Mouse (Mus musculus) lung, postnatal 4 days (tissue): ENCODE results near the gene Pgpep1.

Experiments used
- DNase-seq, 2 experiments: peaks; one replicate each; pipeline ENCODE4 v3.0.0; 2021

Gene Pgpep1

DNA sequence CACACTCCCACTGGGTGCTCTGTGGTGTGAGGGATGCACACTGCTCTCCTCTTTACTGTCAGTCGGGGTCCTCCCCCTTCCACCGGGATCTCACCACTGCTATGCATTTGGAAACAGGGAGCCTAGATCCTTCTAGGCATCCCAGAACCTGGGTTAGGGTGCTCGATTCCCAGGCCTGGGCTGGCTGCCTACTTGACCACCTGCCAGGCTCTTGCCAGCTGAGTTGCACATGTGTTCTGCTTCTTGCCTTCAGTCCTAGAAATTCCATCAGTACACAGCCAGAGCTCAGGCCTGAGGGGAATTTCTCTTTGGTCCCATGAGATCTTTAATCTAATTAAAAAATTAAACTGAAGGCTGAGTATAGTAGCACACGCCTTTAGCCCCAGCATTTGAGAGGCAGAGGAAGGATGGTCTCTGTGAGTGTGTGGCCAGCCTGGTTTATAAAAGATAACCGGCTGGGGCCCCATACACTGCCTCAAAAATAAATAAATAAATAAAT lies 29.8 kb upstream of the Pgpep1 start:
- no peak for DNase-seq

DNA sequence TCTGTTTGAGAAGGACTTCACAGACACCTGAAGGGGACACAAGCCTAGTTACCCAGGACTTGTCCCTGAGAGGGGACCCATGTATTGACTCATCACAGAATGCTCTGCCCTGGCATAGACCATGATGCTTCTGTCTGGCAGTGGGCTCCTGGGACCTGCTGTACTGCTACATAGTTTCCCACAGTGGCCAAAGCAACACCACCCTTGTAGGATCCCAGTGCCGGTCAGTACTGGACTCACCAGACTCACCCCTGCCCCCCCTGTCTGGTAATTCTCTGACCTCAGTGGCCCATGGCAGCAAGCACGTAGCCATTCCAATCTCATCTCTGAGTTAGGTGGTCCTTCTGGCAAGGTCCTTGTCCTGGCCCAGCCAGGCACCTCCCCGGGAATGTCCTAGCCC lies 27.9 kb upstream of the Pgpep1 start:
- DNase-seq: no peak

DNA sequence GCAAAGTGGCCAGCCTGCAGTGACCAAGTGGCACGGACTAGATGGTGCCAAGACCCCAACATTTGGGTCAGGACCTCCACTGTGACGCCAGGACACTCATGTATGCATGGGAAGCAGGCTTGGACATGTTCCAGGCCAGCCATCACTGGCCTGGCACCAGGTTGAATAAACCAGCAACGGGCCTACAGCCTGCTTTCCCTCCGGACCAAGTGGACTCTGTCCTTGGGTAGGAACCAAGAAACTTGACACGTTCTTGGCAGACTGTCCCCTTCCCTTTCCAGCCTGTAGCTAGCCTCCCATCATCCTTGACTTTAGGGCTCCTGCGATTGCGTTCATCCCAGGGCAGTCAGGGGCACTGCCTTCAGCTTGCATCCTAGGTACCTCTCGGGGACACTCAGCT lies 27.4 kb upstream of the Pgpep1 start:
- DNase-seq: peak; percentile 70 to 76

DNA sequence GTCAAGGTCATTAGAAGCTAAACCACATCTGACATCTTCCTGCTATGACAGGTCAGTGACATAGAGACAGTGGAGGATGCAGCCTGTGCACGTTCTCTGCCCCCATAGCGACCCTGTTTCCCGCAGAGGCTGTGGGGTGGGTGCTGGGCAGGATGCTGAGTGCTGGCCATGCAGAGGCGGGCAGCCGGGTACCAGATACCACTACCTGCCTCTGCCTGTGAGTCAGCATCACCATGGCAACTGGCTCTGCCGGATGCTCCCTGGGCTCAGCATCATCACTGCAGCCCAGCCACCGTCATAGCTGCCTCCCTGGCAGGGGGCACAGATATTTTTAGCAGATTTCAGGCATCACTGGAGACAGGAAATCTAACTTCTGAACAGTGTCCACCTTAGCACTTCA lies 24.1 kb upstream of the Pgpep1 start:
- no peak for DNase-seq

DNA sequence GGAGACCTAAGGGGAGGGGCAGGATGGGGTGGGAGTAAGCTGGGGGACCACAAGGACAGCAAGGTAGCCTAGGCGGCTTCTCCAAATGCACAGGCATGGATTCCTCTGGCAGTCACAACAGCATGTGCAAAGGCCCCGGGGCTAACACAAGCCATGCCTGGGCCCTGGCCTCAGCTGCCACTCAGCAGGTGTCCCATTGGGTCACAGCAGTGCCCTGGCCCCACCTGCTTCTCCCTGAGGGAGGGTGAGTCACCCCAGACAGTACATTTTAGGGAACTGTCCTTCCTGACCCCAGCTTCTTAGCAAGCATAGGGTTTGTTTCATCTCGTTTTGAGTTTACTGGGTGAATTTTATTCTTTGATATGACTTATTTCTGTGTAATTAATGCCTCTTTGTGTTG lies 22.5 kb upstream of the Pgpep1 start:
- no peak for DNase-seq

DNA sequence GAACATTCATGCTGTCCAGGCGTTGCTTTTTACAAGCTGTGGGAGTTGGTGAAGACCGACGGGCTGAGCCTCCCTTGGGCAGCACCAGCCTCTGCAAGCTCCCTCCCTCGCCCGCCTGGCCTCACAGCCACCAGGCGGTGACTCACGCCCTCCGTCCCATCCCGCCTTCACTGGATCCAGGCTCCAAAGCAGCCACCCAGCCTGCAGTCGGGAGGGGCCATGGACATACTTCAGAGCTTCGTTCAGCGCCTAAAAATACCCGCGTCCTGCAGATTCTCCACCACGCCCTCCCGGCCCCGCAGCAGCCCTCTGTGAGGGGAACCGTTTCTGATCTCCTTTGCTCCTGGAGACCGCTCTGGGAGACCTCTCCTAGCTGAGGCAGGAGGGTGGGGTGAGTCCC lies 22.0 kb upstream of the Pgpep1 start:
- peak; percentile 85 to 89 for DNase-seq

DNA sequence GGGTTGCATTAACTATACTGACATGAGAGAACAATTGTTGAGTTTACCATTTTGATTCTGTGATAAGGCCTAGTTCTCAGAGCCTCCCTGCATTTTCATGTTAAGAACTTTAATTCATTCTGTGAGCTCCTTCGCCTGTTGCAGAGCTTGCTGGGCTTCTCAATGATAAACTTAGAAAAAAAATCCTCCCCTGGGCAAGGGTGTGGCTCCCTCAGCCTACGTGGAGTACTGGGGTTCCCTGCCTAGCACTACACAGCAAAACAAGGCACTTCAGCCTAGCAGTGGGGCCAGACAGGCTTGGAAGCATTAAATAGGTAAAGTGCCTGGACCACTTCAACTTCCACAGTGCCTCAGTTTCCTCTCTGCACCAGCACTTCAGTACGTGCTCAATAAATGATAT lies 21.2 kb upstream of the Pgpep1 start:
- no peak for DNase-seq

DNA sequence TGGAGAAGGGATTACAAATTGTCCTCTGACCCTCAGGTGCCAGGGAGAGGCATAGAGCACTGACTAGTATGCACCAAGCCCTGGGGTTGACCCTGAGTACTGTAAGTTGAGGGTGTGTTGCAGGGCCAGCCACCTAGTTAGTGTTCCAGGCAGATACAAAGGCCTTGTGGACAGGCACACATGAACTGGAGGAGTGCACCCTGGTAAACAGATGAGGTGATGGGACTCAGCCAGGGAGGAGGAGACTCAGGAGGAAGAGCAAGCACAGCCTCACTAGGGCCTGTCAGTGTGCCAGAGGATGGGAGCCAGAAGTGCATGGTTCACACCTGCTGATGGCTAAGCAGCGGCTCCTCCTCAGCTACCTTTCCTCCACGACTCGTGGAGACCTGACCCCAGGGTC lies 19.9 kb upstream of the Pgpep1 start:
- no peak for DNase-seq

DNA sequence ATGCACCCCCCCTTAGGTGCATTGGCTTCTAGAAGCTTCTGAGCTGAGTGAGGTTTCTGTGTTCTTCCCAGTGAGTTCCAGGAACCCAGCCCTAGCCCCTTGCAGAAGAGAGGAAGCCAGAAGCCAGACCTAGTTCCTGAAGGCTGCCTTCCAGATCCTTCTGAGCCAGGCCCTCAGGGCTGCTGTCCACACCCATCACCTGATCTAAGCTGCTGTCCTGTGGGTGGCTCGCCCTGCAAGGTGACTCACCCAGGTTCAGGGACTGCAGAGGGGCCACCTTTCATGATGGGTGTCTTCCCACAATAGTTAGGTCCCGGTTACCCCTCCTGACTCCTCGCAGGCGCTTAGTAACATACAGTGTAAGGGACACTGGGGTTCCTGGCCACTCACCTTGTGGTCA lies 19.2 kb upstream of the Pgpep1 start:
- no peak for DNase-seq

DNA sequence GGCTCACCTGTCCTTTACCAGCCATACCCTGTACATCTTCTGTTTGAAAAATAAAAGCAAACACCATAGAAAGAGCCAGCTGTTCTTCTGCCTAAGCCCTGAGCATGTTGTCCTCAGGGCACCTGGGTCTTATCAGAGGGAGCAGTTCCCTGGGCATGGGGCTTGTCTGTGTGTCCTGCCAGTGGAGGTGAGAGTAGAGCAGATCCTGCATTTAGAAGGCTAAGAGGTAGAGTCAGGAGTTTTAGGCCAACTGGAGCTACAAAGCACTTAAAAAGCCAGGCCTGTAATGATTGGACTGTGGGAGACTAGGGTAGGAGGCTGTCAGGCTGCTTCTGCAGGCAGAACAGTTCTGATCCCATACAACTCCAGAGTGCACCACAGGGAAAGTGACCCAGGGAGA lies 18.5 kb upstream of the Pgpep1 start:
- no peak for DNase-seq

DNA sequence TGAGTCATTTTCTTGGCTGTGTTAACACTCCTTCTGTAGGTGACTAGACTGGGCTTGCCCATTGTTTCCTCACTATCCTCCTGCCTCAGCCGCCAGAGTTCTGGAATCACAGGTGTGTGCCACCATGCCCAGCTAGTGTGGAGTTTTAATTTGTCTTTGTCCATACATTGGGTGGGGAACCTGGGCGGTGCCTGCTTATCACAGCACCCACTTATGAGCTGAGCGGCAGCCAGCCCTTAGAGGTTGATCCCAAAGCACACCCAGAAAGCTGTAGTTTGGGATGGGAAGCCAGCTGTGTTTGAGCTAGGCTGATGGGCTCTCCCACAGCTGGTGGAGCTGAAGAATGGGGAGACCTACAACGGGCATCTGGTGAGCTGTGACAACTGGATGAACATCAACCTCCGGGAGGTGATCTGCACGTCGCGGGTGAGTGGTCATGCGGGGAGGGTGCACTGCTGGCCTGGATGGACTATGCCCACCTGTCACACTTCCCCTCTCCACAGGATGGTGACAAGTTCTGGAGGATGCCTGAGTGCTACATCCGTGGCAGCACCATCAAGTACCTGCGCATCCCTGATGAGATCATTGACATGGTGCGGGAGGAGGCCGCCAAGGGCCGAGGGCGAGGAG lies 17.4 kb upstream of the Pgpep1 start:
- DNase-seq: no peak

DNA sequence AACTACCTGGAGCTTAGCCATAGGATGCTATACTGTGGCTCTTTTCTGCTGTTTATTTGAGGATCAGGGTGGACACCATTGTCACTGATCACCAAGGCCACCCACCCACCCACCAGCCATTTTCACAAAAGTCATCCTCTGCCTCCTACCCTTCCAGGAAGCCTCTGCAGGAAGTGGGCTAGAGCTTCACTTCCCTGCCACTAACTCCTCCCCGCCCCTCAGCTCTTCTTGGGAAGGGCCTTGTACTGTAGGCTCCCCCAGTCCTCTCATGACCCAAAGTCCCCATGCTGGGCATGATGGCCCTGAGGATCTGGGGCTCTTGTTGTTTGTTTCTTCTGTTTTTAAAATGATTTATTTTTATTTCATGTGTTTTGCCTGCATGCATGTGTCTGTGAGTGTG lies 15.1 kb upstream of the Pgpep1 start:
- no peak for DNase-seq

DNA sequence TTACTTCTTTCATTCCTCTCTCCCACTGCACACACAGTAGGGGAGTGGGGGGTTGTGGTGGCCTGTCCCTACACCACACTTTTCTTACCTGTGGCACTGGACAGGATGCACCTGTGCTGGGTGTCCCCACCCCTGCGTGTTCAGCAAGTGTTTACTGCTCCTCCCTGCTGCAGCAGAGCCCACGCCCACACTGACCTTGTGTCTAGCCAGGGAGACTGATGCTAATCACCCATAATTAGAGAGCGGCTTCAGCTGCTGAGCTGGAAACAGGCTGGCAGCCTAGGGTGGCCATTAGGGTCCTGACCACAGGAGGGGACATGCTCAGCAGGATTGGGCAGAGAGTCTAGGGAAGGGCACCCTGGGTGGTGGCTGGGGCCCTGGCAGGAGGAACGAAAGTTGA lies 14.5 kb upstream of the Pgpep1 start:
- no peak for DNase-seq

DNA sequence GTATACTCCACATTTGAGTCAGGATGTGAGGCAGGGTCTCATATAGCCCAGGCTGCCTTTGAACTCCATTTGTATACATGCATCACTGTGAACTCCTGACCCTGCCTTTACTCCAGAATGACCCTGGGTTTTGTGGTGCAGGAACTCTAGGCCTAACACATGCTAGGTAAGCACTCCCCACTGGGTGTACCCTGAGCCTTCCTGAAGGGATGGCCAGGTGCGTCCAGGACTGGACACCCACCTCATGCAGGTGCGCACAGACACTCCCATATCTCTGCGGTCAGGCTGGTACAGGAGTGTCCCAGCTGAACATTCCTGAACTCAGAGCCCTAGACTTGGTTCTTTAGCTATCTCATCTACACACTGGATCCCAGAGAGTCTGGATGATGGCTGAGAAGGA lies 13.9 kb upstream of the Pgpep1 start:
- no peak for DNase-seq

DNA sequence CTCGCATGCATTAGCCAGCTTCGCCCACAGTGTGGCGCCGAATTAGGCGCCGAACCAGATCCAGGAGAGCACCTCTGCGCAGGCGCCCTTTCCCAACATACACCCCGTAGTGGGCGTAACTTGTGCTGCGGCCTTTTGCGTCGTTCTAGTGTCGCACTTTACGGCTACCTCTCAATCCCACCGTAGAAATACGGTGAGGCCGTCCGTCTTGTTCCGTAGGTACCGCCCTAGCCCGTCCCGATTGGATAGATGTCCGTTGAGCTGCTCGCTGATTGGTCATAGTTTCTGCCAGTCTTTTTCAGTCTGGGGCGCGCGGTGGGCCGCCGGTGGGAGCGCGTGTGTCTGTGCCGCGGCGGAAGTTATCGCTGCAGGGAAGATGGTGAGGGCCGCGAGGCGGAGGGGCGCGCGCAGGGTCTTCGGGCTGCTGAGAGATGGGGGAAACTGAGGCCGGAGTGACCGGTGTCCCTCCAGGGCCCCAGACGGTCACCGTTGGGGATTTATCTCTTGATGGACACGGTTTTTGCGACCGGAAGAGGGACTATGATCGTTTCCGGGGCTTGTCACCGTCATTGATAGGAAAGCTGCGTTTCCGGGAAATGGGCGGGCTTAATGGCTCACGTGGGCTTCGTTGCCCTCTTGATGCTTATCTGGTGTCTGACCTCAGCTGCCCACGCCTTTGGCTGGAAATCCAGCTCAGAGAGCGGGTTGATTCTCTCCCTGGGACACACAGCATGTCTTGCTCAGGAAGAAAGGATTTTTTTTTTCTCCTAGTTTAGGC lies 13.1 kb upstream of the Pgpep1 start, which contains the start of gene Lsm4:
Gene Lsm4 (plus strand): TSS at position 170 of the 778 bp plus-strand sequence.
- peak; percentile 97 to 98 for DNase-seq

DNA sequence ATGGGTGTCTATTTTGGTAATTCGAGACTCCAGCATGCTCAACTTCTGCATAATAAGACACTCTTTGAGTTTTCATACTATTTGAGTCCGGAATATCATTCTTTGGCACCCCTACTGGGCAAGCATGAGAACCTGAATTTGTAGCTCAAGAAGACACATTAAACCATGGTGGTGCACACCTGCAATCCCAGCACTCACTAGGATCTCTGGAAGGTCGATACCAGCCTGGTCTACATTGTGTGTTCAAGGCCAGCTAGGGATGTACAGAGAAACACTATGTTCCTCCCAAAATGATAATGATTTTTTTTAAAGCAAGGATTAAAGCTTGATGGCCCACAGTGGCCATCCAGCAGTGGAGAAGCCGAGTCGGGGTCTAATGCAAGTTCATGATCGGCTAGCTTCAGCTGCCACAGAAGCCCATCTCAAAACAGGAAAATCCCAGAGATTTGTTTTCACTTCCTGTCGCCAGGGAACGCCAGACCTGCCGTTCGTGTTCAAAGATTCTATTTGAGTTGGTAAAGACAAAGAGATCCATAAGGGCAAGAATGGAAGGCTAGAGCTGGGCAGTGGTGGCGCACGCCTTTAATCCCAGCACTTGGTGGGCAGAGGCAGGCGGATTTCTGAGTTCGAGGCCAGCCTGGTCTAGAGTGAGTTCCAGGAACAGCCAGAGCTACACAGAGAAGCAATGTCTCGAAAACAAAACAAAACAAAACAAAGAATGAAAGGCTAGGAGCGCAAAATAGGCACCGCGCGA lies 12.3 kb upstream of the Pgpep1 start:
- no peak for DNase-seq

DNA sequence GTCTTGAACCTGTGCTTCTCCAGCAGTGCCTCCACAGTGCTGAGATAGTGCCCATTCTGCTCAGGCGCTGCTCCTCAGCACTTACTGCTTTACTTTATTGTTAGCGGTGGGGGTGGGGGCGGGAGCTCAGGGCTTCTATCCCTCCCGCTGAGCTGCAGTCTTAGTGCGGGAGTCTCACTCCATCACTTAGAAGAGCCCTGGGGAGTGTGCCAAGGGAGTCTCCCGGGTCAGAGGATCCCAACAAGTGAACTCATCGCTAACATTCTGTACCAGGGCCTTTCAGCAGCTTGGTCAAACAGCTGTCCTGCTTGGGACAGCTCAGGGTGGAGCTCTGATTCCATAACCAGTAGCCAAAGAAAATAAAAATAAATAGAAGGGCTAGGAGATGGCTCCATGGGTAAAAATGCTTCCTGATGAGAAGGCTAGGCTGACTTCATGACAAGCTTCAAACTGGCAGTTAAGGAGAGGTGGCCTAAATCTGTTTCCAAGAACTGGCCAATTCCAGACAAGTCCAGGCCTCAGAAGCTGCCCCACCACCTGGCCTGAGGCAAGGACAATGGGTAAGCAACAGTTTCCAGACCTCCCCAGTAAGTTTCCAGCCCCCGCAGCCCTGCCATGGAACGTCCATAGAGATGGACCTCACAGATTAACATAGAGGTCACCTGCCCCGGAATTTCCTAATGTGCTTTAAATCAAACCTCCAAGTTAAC lies 11.6 kb upstream of the Pgpep1 start:
- DNase-seq: no peak

DNA sequence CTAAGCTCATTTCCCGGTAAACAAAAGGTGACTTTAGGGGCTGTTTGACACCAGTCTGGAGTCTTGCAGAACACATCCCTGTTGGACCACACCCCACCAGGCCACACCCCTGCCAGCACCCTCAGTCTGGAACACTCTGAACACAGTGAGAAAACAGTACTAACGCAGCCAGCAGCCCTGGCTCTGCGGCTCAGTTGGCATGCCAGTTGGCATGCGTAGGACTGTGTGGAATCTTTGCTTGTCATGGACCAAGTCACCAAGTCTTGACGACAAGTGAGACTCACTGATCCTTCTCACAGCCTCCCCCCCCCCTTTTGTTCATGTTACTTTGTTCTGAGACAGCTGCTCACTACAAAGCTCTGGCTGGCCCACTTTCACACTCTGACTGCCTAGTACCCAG lies 6.9 kb upstream of the Pgpep1 start:
- DNase-seq: peak in 1 of 2 experiments; percentile 63

DNA sequence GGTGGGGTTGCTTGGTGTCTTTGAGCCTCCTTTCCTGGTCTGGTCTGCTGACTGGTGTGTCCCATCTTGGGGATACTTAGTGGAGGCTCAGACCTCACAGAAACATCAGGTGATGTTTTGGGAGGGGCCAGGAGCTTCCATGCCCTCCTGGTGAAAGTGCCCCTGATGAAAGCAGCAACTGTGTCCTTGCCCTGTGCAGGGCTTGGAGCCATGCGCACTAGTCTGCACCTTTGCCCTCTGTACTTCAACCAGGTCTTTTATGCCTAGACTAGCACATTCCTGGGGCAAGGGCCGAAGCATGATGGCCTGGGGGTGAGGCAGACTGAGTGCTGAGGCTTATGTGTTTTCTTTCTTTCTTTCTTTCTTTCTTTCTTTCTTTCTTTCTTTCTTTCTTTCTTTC lies 5.4 kb upstream of the Pgpep1 start:
- no peak for DNase-seq

DNA sequence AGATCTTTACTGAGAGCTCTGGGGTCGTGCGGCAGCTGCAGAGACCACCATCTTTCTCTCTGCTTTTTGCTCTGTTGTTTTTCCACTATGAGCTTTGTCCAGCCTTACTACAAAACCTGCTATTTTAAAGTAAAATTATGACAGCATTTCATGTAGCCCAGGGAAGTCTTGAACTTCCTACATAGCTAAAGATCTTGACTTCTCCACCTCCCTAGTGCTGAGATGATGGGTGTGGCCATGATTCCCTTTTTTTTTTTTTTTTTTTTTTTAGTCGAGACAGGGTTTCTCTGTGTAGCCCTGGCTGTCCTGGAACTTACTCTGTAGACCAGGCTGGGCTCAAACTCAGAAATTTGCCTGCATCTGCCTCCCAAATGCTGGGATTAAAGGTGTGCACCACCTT lies 4.4 kb upstream of the Pgpep1 start:
- DNase-seq: no peak

DNA sequence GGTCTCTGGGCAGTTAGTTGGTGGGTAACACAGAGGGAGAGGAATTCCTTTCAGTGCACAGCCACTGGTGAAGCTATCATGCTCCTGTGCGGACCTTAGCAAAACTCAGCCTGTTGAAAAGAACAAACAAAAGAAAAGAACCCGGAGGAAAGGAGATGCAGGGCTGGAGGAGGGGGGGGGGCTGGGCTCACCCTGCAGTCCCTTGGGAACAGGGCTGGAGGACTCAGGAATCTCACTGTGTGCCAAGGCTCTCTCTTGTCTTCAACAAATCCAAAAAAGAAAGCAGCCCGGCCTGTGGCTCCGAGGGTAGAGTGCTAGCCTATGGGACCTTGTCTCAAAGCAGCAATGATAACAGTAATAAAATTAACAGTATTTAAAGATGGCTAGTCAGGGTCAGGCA lies 3.5 kb upstream of the Pgpep1 start:
- DNase-seq: no peak

DNA sequence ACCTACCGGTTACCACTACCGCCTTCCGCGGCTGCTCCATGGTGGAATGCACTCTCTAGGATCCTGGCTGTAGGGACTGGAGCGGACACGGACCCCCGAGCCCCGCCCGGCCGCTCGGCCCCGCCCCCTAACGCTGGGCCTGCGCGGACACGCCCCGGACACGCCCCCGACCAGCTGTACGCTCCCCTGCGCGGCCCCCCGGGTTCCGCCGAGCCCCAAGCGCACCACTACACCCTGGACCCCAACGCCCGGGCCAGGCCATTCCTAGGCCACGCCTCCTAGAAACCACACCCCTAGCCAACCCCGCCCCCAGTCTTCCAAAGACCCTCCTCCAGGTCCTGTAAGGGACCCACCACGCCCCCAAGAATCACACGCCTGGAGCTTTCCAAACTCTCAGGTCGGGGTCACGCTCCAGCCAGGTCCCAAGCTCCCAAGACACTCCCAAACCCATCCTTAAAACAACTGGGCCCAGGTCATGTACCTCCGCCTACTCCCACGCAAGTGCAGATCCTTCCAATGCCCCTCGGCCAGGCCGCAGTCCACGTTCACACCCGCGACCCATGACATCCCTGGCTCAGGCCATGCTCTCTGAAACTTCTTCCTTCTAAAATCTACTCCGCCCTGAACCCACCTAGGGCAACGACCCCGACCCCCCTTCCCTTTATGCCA lies 450 bp downstream of the Pgpep1 start:
- peak; percentile 95 to 97 for DNase-seq
